Mouse (Mus musculus): ENCODE results near the gene Zfand3. TPM values are rescaled to one million over a fixed set of nuclear protein-coding genes. Genes with fewer than 3 reads are reported as not detected.

Zfand3 gene
- total RNA-seq, 2 experiments from 2014 or later, result 10.4 to 13.4 TPM

- ATAC-seq (replicated peaks; ENCODE audit: low FRiP score, poor library complexity, severe bottlenecking), result no peak
Observed at GRCm38 (mm10) chr17:29994459-29994858, 10.1 kb upstream of the Zfand3 start.

- ATAC-seq (replicated peaks; ENCODE audit: low FRiP score, poor library complexity, severe bottlenecking), result no peak
Observed at GRCm38 (mm10) chr17:29995986-29996385, 8.5 kb upstream of the Zfand3 start.

GRCm38 (mm10) chr17:29997726-29998125 is 6.8 kb upstream of the Zfand3 start:
- ATAC-seq (replicated peaks; ENCODE audit: low FRiP score, poor library complexity, severe bottlenecking), result no peak

GRCm38 (mm10) chr17:29998566-29999295 is 5.8 kb upstream of the Zfand3 start:
- no peak for ATAC-seq (replicated peaks; ENCODE audit: low FRiP score, poor library complexity, severe bottlenecking)

- ATAC-seq (replicated peaks; ENCODE audit: low FRiP score, poor library complexity, severe bottlenecking), result no peak
Observed at GRCm38 (mm10) chr17:30005103-30005443, 540 bp downstream of the Zfand3 start.

- ATAC-seq (replicated peaks; ENCODE audit: low FRiP score, poor library complexity, severe bottlenecking), result no peak
Observed at GRCm38 (mm10) chr17:30005451-30005941, 963 bp downstream of the Zfand3 start.

- ATAC-seq (replicated peaks; ENCODE audit: low FRiP score, poor library complexity, severe bottlenecking), result no peak
Observed at GRCm38 (mm10) chr17:30006877-30007276, 2.3 kb downstream of the Zfand3 start.

- no peak for ATAC-seq (replicated peaks; ENCODE audit: low FRiP score, poor library complexity, severe bottlenecking)
Observed at GRCm38 (mm10) chr17:30007883-30008282, 3.4 kb downstream of the Zfand3 start.

- no peak for ATAC-seq (replicated peaks; ENCODE audit: low FRiP score, poor library complexity, severe bottlenecking)
Observed at GRCm38 (mm10) chr17:30008392-30008791, 3.9 kb downstream of the Zfand3 start.

GRCm38 (mm10) chr17:30014660-30015059 is 10.1 kb downstream of the Zfand3 start:
- no peak for ATAC-seq (replicated peaks; ENCODE audit: low FRiP score, poor library complexity, severe bottlenecking)

GRCm38 (mm10) chr17:30018927-30019610 is 14.5 kb downstream of the Zfand3 start:
- ATAC-seq (replicated peaks; ENCODE audit: low FRiP score, poor library complexity, severe bottlenecking), result no peak

GRCm38 (mm10) chr17:30019942-30020341 is 15.4 kb downstream of the Zfand3 start:
- ATAC-seq (replicated peaks; ENCODE audit: low FRiP score, poor library complexity, severe bottlenecking), result no peak

- ATAC-seq (replicated peaks; ENCODE audit: low FRiP score, poor library complexity, severe bottlenecking), result peak; percentile 78
Observed at GRCm38 (mm10) chr17:30024651-30025050, 20.1 kb downstream of the Zfand3 start.

GRCm38 (mm10) chr17:30026617-30027016 is 22.1 kb downstream of the Zfand3 start:
- ATAC-seq (replicated peaks; ENCODE audit: low FRiP score, poor library complexity, severe bottlenecking), result no peak

- no peak for ATAC-seq (replicated peaks; ENCODE audit: low FRiP score, poor library complexity, severe bottlenecking)
Observed at GRCm38 (mm10) chr17:30027343-30028029, 23.0 kb downstream of the Zfand3 start.

GRCm38 (mm10) chr17:30029633-30030226 is 25.2 kb downstream of the Zfand3 start:
- ATAC-seq (replicated peaks; ENCODE audit: low FRiP score, poor library complexity, severe bottlenecking), result 0 out of 2 replicates have a peak, but pooled peaks have one; percentile 46

- no peak for ATAC-seq (replicated peaks; ENCODE audit: low FRiP score, poor library complexity, severe bottlenecking)
Observed at GRCm38 (mm10) chr17:30032796-30033195, 28.3 kb downstream of the Zfand3 start.

GRCm38 (mm10) chr17:30033991-30034390 is 29.5 kb downstream of the Zfand3 start:
- no peak for ATAC-seq (replicated peaks; ENCODE audit: low FRiP score, poor library complexity, severe bottlenecking)

GRCm38 (mm10) chr17:30035216-30036005 is 30.9 kb downstream of the Zfand3 start:
- no peak for ATAC-seq (replicated peaks; ENCODE audit: low FRiP score, poor library complexity, severe bottlenecking)

Data from erythroblast, adult 5-6 weeks (primary cell).